Mouse (Mus musculus): Measurements from ENCODE around the gene Vwa1. TPM values are rescaled to one million over a fixed set of nuclear protein-coding genes. Genes with fewer than 3 reads are reported as not detected.

The Vwa1 gene
- polyA plus RNA-seq, 1 experiment: 32.1 TPM

- no peaks in the 10 kb centered on the region for H3K4me1 ChIP-seq (ENCODE audit: control insufficient read depth, insufficient read depth, low read length)
- TF ChIP-seq POLR2A (IDR thresholded peaks at IDR 0.05; ENCODE audit: extremely low read depth, insufficient read depth, low read length) (no peak), CTCF (IDR thresholded peaks at IDR 0.05; ENCODE audit: extremely low read depth, insufficient read depth, low read length) (no peak)
- H3K4me3 ChIP-seq (ENCODE audit: insufficient read depth, low read length): peak overlapping the region; percentile 57
- peak overlapping the region; percentile 82 for H3K27ac ChIP-seq (ENCODE audit: insufficient read depth, low read length)
These were observed 9.1 kb upstream of the Vwa1 start for GRCm38 (mm10) chr4:155783486-155784080.

GRCm38 (mm10) chr4:155780895-155781294 is 6.4 kb upstream of the Vwa1 start:
- Histone ChIP-seq H3K27ac (ENCODE audit: insufficient read depth, low read length) (0 out of 2 replicates have a peak overlapping the region, but pooled peaks have one; percentile 22), H3K4me1 (ENCODE audit: control insufficient read depth, insufficient read depth, low read length) (peaks cover 5% of the 10 kb centered on the region), H3K4me3 (ENCODE audit: insufficient read depth, low read length) (no peak overlapping the region; the same call in 1 of the 2 replicates)
- TF ChIP-seq CTCF (IDR thresholded peaks at IDR 0.05; ENCODE audit: extremely low read depth, insufficient read depth, low read length) (no peak), POLR2A (IDR thresholded peaks at IDR 0.05; ENCODE audit: extremely low read depth, insufficient read depth, low read length) (no peak)

- Histone ChIP-seq H3K27ac (ENCODE audit: insufficient read depth, low read length) (no peak overlapping the region), H3K4me1 (ENCODE audit: control insufficient read depth, insufficient read depth, low read length) (peaks cover 9% of the 10 kb centered on the region), H3K4me3 (ENCODE audit: insufficient read depth, low read length) (no peak overlapping the region)
- no peak for TF ChIP-seq CTCF (IDR thresholded peaks at IDR 0.05; ENCODE audit: extremely low read depth, insufficient read depth, low read length)
- TF ChIP-seq POLR2A (IDR thresholded peaks at IDR 0.05; ENCODE audit: extremely low read depth, insufficient read depth, low read length): no peak
These were observed 5.0 kb upstream of the Vwa1 start for GRCm38 (mm10) chr4:155779498-155779897.

GRCm38 (mm10) chr4:155777816-155778215 is 3.3 kb upstream of the Vwa1 start:
- peak overlapping the region; percentile 54 for H3K27ac ChIP-seq (ENCODE audit: insufficient read depth, low read length)
- no peak overlapping the region for H3K4me3 ChIP-seq (ENCODE audit: insufficient read depth, low read length)
- H3K4me1 ChIP-seq (ENCODE audit: control insufficient read depth, insufficient read depth, low read length): peaks cover 9% of the 10 kb centered on the region
- no peak for TF ChIP-seq POLR2A (IDR thresholded peaks at IDR 0.05; ENCODE audit: extremely low read depth, insufficient read depth, low read length)
- TF ChIP-seq CTCF (IDR thresholded peaks at IDR 0.05; ENCODE audit: extremely low read depth, insufficient read depth, low read length): no peak

- Histone ChIP-seq H3K4me1 (ENCODE audit: control insufficient read depth, insufficient read depth, low read length) (peaks cover 9% of the 10 kb centered on the region), H3K4me3 (ENCODE audit: insufficient read depth, low read length) (no peak overlapping the region), H3K27ac (ENCODE audit: insufficient read depth, low read length) (peak overlapping the region; percentile 82)
- TF ChIP-seq CTCF (IDR thresholded peaks at IDR 0.05; ENCODE audit: extremely low read depth, insufficient read depth, low read length): no peak
- no peak for TF ChIP-seq POLR2A (IDR thresholded peaks at IDR 0.05; ENCODE audit: extremely low read depth, insufficient read depth, low read length)
These were observed 2.3 kb upstream of the Vwa1 start for GRCm38 (mm10) chr4:155776704-155777335.

- TF ChIP-seq POLR2A (IDR thresholded peaks at IDR 0.05; ENCODE audit: extremely low read depth, insufficient read depth, low read length) (no peak), CTCF (IDR thresholded peaks at IDR 0.05; ENCODE audit: extremely low read depth, insufficient read depth, low read length) (no peak)
- Histone ChIP-seq H3K27ac (ENCODE audit: insufficient read depth, low read length) (peak overlapping the region; percentile 52), H3K4me3 (ENCODE audit: insufficient read depth, low read length) (no peak overlapping the region), H3K4me1 (ENCODE audit: control insufficient read depth, insufficient read depth, low read length) (peaks cover 9% of the 10 kb centered on the region)
These were observed 1.4 kb upstream of the Vwa1 start for GRCm38 (mm10) chr4:155775855-155776254.

GRCm38 (mm10) chr4:155774971-155775740 is 658 bp upstream of the Vwa1 start:
- H3K4me3 ChIP-seq (ENCODE audit: insufficient read depth, low read length): peak overlapping the region; percentile 31; the same call in 1 of the 2 replicates
- TF ChIP-seq POLR2A (IDR thresholded peaks at IDR 0.05; ENCODE audit: extremely low read depth, insufficient read depth, low read length) (no peak), CTCF (IDR thresholded peaks at IDR 0.05; ENCODE audit: extremely low read depth, insufficient read depth, low read length) (no peak)
- H3K4me1 ChIP-seq (ENCODE audit: control insufficient read depth, insufficient read depth, low read length): peaks cover 9% of the 10 kb centered on the region
- peak overlapping the region; percentile 61 for H3K27ac ChIP-seq (ENCODE audit: insufficient read depth, low read length)

GRCm38 (mm10) chr4:155773335-155774078 is 991 bp downstream of the Vwa1 start:
- H3K27ac ChIP-seq (ENCODE audit: insufficient read depth, low read length): no peak overlapping the region
- peaks cover 9% of the 10 kb centered on the region for H3K4me1 ChIP-seq (ENCODE audit: control insufficient read depth, insufficient read depth, low read length)
- peak overlapping the region; percentile 31; the same call in 1 of the 2 replicates for H3K4me3 ChIP-seq (ENCODE audit: insufficient read depth, low read length)
- no peak for TF ChIP-seq POLR2A (IDR thresholded peaks at IDR 0.05; ENCODE audit: extremely low read depth, insufficient read depth, low read length)

- Histone ChIP-seq H3K27ac (ENCODE audit: insufficient read depth, low read length) (no peak overlapping the region), H3K4me3 (ENCODE audit: insufficient read depth, low read length) (no peak overlapping the region), H3K4me1 (ENCODE audit: control insufficient read depth, insufficient read depth, low read length) (peaks cover 9% of the 10 kb centered on the region)
- TF ChIP-seq CTCF (IDR thresholded peaks at IDR 0.05; ENCODE audit: extremely low read depth, insufficient read depth, low read length) (no peak), POLR2A (IDR thresholded peaks at IDR 0.05; ENCODE audit: extremely low read depth, insufficient read depth, low read length) (no peak)
These were observed 1.7 kb downstream of the Vwa1 start for GRCm38 (mm10) chr4:155772786-155773185.
